Mouse (Mus musculus): ENCODE results near the gene Zfp52. TPM values are rescaled to one million over a fixed set of nuclear protein-coding genes. Genes with fewer than 3 reads are reported as not detected.

Gene Zfp52
- polyA plus RNA-seq, 1 experiment from 2014 or later: 2.9 TPM

- Histone ChIP-seq H3K4me1 (replicated peaks; ENCODE audit: control insufficient read depth, insufficient read depth, low read length) (no peaks in the 10 kb centered on the region), H3K27me3 (ENCODE audit: control insufficient read depth, insufficient read depth, low read length) (no peaks in the 10 kb centered on the region), H3K9ac (ENCODE audit: low read depth, low read length) (no peak overlapping the region; the same call in 1 of the 2 replicates), H3K4me3 (ENCODE audit: low read depth, low read length) (peak overlapping the region; percentile 36), H3K9me3 (ENCODE audit: control insufficient read depth, low read length) (no peaks in the 10 kb centered on the region), H3K4me2 (replicated peaks; ENCODE audit: low read depth, low read length) (peak overlapping the region; percentile 65), H3K27ac (ENCODE audit: low read depth, low read length) (no peak overlapping the region), H3K36me3 (ENCODE audit: control insufficient read depth, insufficient read depth, low read length) (no peaks in the 10 kb centered on the region)
- ATAC-seq (ENCODE audit: low FRiP score) (no peak), DNase-seq (ENCODE audit: low spot score) (no peak)
- 35% methylated on average over 7 of the region's 7 CpGs for WGBS
Measured at GRCm38 (mm10) chr17:21536096-21536495, 757 bp downstream of the Zfp52 start.

- no peak for DNase-seq (ENCODE audit: low spot score)
- WGBS: 72% methylated on average over 2 of the region's 2 CpGs
- ATAC-seq (ENCODE audit: low FRiP score): no peak
Measured at GRCm38 (mm10) chr17:21536676-21537075, 1.3 kb downstream of the Zfp52 start.

GRCm38 (mm10) chr17:21557831-21558230 lies 22.5 kb downstream of the Zfp52 start:
- H3K9ac ChIP-seq (ENCODE audit: low read depth, low read length): no peak overlapping the region
- H3K27ac ChIP-seq (ENCODE audit: low read depth, low read length): no peak overlapping the region
- H3K4me1 ChIP-seq (replicated peaks; ENCODE audit: control insufficient read depth, insufficient read depth, low read length): no peaks in the 10 kb centered on the region
- H3K27me3 ChIP-seq (ENCODE audit: control insufficient read depth, insufficient read depth, low read length): no peaks in the 10 kb centered on the region
- H3K36me3 ChIP-seq (ENCODE audit: control insufficient read depth, insufficient read depth, low read length): no peaks in the 10 kb centered on the region
- 91% methylated on average over 2 of the region's 2 CpGs for WGBS
- no peak for DNase-seq (ENCODE audit: low spot score)
- no peak for ATAC-seq (ENCODE audit: low FRiP score)
- no peaks in the 10 kb centered on the region for H3K9me3 ChIP-seq (ENCODE audit: control insufficient read depth, low read length)
- no peak overlapping the region for H3K4me3 ChIP-seq (ENCODE audit: low read depth, low read length)
- no peak overlapping the region for H3K4me2 ChIP-seq (replicated peaks; ENCODE audit: low read depth, low read length)

More at GRCm38 (mm10) chr17:21536676-21537075, 1.3 kb downstream of the Zfp52 start:
- Histone ChIP-seq H3K4me2 (replicated peaks; ENCODE audit: low read depth, low read length) (no peak overlapping the region), H3K9me3 (ENCODE audit: control insufficient read depth, low read length) (no peaks in the 10 kb centered on the region), H3K9ac (ENCODE audit: low read depth, low read length) (no peak overlapping the region), H3K27me3 (ENCODE audit: control insufficient read depth, insufficient read depth, low read length) (no peaks in the 10 kb centered on the region), H3K4me1 (replicated peaks; ENCODE audit: control insufficient read depth, insufficient read depth, low read length) (no peaks in the 10 kb centered on the region), H3K4me3 (ENCODE audit: low read depth, low read length) (no peak overlapping the region), H3K36me3 (ENCODE audit: control insufficient read depth, insufficient read depth, low read length) (no peaks in the 10 kb centered on the region), H3K27ac (ENCODE audit: low read depth, low read length) (no peak overlapping the region)

- ATAC-seq (ENCODE audit: low FRiP score) (peak; percentile 79), DNase-seq (ENCODE audit: low spot score) (peak; percentile 55)
- 12% methylated on average over 5 of the region's 5 CpGs for WGBS
- Histone ChIP-seq H3K27ac (ENCODE audit: low read depth, low read length) (peak overlapping the region; percentile 61), H3K36me3 (ENCODE audit: control insufficient read depth, insufficient read depth, low read length) (no peaks in the 10 kb centered on the region), H3K27me3 (ENCODE audit: control insufficient read depth, insufficient read depth, low read length) (no peaks in the 10 kb centered on the region), H3K4me2 (replicated peaks; ENCODE audit: low read depth, low read length) (peak overlapping the region; percentile 70), H3K4me1 (replicated peaks; ENCODE audit: control insufficient read depth, insufficient read depth, low read length) (no peaks in the 10 kb centered on the region), H3K9me3 (ENCODE audit: control insufficient read depth, low read length) (no peaks in the 10 kb centered on the region), H3K4me3 (ENCODE audit: low read depth, low read length) (peak overlapping the region; percentile 66), H3K9ac (ENCODE audit: low read depth, low read length) (peak overlapping the region; percentile 79; the same call in 1 of the 2 replicates)
Measured at GRCm38 (mm10) chr17:21566220-21566619, 30.9 kb downstream of the Zfp52 start.

GRCm38 (mm10) chr17:21566728-21567349 lies 31.5 kb downstream of the Zfp52 start, which contains the start of gene Zfp948:
TSS of gene Zfp948 (plus strand) at chr17:21567008.
- H3K27ac ChIP-seq (ENCODE audit: low read depth, low read length): peak within 1 kb of the TSS; percentile 61
- DNase-seq (ENCODE audit: low spot score) (peak; percentile 88), ATAC-seq (ENCODE audit: low FRiP score) (peak; percentile 94)
- 1% methylated on average over 29 of the region's 29 CpGs for WGBS
- H3K9me3 ChIP-seq (ENCODE audit: control insufficient read depth, low read length): no peaks in the 10 kb centered on the region
- peak within 1 kb of the TSS; percentile 70 for H3K4me2 ChIP-seq (replicated peaks; ENCODE audit: low read depth, low read length)
- H3K9ac ChIP-seq (ENCODE audit: low read depth, low read length): peak within 1 kb of the TSS; percentile 79
- no peaks in the 10 kb centered on the region for H3K27me3 ChIP-seq (ENCODE audit: control insufficient read depth, insufficient read depth, low read length)
- H3K4me1 ChIP-seq (replicated peaks; ENCODE audit: control insufficient read depth, insufficient read depth, low read length): no peaks in the 10 kb centered on the region
- H3K36me3 ChIP-seq (ENCODE audit: control insufficient read depth, insufficient read depth, low read length): no peaks in the 10 kb centered on the region
- peak within 1 kb of the TSS; percentile 66 for H3K4me3 ChIP-seq (ENCODE audit: low read depth, low read length)

- Histone ChIP-seq H3K27me3 (ENCODE audit: control insufficient read depth, insufficient read depth, low read length) (no peaks in the 10 kb centered on the region), H3K9me3 (ENCODE audit: control insufficient read depth, low read length) (no peaks in the 10 kb centered on the region), H3K4me2 (replicated peaks; ENCODE audit: low read depth, low read length) (peak overlapping the region; percentile 36), H3K4me3 (ENCODE audit: low read depth, low read length) (peak overlapping the region; percentile 4; the same call in 1 of the 2 replicates), H3K9ac (ENCODE audit: low read depth, low read length) (no peak overlapping the region), H3K36me3 (ENCODE audit: control insufficient read depth, insufficient read depth, low read length) (no peaks in the 10 kb centered on the region), H3K27ac (ENCODE audit: low read depth, low read length) (no peak overlapping the region), H3K4me1 (replicated peaks; ENCODE audit: control insufficient read depth, insufficient read depth, low read length) (no peaks in the 10 kb centered on the region)
- DNase-seq (ENCODE audit: low spot score) (peak; percentile 42), ATAC-seq (ENCODE audit: low FRiP score) (no peak)
- 54% methylated on average over 1 of the region's 1 CpGs for WGBS
Measured at GRCm38 (mm10) chr17:21567696-21568095, 32.4 kb downstream of the Zfp52 start.

GRCm38 (mm10) chr17:21579080-21579479 lies 43.7 kb downstream of the Zfp52 start:
- no peaks in the 10 kb centered on the region for H3K4me1 ChIP-seq (replicated peaks; ENCODE audit: control insufficient read depth, insufficient read depth, low read length)
- H3K9ac ChIP-seq (ENCODE audit: low read depth, low read length): no peak overlapping the region
- no peaks in the 10 kb centered on the region for H3K9me3 ChIP-seq (ENCODE audit: control insufficient read depth, low read length)
- no peaks in the 10 kb centered on the region for H3K27me3 ChIP-seq (ENCODE audit: control insufficient read depth, insufficient read depth, low read length)
- no peak for DNase-seq (ENCODE audit: low spot score)
- H3K36me3 ChIP-seq (ENCODE audit: control insufficient read depth, insufficient read depth, low read length): no peaks in the 10 kb centered on the region; the same call in 1 of the 2 replicates
- no peak overlapping the region for H3K4me2 ChIP-seq (replicated peaks; ENCODE audit: low read depth, low read length)
- 87% methylated on average over 1 of the region's 1 CpGs for WGBS
- no peak for ATAC-seq (ENCODE audit: low FRiP score)
- H3K4me3 ChIP-seq (ENCODE audit: low read depth, low read length): no peak overlapping the region
- H3K27ac ChIP-seq (ENCODE audit: low read depth, low read length): no peak overlapping the region

- no peaks in the 10 kb centered on the region for H3K27me3 ChIP-seq (ENCODE audit: control insufficient read depth, insufficient read depth, low read length)
- DNase-seq (ENCODE audit: low spot score): peak; percentile 66
- no peaks in the 10 kb centered on the region; the same call in 1 of the 2 replicates for H3K36me3 ChIP-seq (ENCODE audit: control insufficient read depth, insufficient read depth, low read length)
- no peak overlapping the region for H3K4me2 ChIP-seq (replicated peaks; ENCODE audit: low read depth, low read length)
- H3K4me1 ChIP-seq (replicated peaks; ENCODE audit: control insufficient read depth, insufficient read depth, low read length): no peaks in the 10 kb centered on the region
- H3K9ac ChIP-seq (ENCODE audit: low read depth, low read length): no peak overlapping the region
- H3K27ac ChIP-seq (ENCODE audit: low read depth, low read length): no peak overlapping the region
- 38% methylated on average over 5 of the region's 5 CpGs for WGBS
- peak; percentile 81; the same call in 1 of the 2 replicates for ATAC-seq (ENCODE audit: low FRiP score)
- H3K4me3 ChIP-seq (ENCODE audit: low read depth, low read length): no peak overlapping the region
- no peaks in the 10 kb centered on the region for H3K9me3 ChIP-seq (ENCODE audit: control insufficient read depth, low read length)
Measured at GRCm38 (mm10) chr17:21579493-21580175, 44.3 kb downstream of the Zfp52 start.

All from hindbrain, embryonic 11.5 days (tissue).